Mouse (Mus musculus): Measurements from ENCODE around the gene Olfr680-ps1. TPM values are rescaled to one million over a fixed set of nuclear protein-coding genes. Genes with fewer than 3 reads are reported as not detected.

Gene Olfr680-ps1
- total RNA-seq (2023) = not detected

DNA sequence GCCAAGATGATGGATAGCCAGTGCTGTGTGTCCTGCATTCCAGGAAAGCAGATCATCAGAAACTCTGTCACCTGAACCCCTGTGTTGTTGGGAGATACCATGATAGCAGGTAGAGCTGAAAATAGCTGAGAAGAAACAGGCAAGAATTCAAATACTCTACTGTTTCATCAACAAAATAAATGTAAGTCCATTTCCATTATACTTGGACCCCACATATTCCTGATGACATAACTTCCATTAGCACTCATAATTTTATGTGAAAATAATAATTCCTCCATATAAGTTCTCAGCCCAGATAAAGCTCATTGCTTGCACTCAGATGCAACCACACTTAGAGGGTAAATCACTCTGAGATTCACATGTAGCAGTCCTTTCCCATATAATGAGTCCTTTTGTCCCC lies at the start of gene Olfr680-ps1:
TSS of gene Olfr680-ps1 (minus strand) at position 101 of the 400 bp plus-strand sequence.

DNA sequence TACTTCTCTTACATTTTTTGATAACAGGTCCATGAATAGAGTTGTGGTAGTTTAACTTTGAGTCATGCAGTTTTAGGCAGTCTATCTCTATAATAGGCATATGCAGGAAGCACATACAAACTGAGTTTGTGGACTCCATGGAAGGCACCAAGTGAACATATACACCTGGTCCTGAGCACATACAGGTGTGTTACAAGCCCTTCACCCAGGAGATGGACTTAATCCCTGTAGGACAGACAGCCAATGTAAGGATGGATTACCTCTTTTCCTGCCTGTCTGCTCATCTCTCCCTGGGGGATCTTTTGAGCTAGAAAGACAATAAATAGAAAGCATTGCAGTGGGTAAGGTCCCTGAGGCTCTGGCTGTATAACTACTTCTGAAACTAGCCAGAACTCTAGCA lies 23.9 kb upstream of the Olfr680-ps1 start, which contains the start of gene Olfr681:
TSS of gene Olfr681 (plus strand) at position 301 of the 400 bp plus-strand sequence.

DNA sequence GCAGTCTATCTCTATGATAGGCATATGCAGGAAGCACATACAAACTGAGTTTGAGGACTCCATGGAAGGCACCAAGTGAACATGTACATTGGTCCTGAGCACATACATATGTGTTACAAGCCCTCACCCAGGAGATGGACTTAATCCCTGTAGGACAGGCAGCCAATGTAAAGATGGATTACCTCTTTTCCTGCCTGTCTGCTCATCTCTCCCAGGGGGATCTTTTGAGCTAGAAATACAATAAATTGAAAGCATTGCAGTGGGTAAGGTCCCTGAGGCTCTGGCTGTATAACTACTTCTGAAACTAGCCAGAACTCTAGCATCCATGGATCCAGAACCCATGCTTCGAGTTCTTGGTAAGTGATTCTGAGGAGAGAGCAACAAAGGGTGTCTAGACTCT lies 11.7 kb downstream of the Olfr680-ps1 start, which contains the start of gene Olfr679:
TSS of gene Olfr679 (plus strand) at position 301 of the 400 bp plus-strand sequence.

DNA sequence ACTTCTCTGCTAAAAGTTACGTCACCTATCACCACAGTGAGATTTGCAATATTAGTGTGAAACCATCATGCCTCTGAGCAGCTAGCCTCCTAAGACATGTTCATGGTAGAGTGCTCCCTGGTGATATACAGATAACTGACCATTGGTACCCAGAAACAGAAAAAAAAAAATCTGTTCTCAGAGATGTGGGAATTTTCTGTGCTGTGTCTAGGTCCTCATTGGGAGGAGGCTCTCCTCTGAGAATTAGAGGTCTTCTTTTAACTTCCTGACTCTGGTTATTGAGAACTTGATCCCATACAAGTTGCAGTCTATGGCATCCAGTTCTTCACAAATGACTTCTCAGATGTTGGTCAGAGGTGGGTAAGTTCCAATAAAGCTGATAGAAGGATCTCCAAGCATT lies 28.4 kb downstream of the Olfr680-ps1 start, which contains the start of gene Olfr678:
TSS of gene Olfr678 (plus strand) at position 301 of the 400 bp plus-strand sequence.

Other genes with a start within 250 kb of the Olfr680-ps1 start
- gene Usp17la, start 235.8 kb downstream of the Olfr680-ps1 start, total RNA-seq (2023) = not detected
- not detected for gene Olfr665, start 214.8 kb downstream of the Olfr680-ps1 start, total RNA-seq (2023)
- gene Olfr666, start 196.9 kb downstream of the Olfr680-ps1 start, total RNA-seq (2023) = not detected
- gene Olfr667, start 171.3 kb downstream of the Olfr680-ps1 start, total RNA-seq (2023) = not detected
- gene Olfr668, start 164.8 kb downstream of the Olfr680-ps1 start, total RNA-seq (2023) = not detected
- gene Olfr669, start 158.6 kb downstream of the Olfr680-ps1 start, total RNA-seq (2023) = not detected
- gene Olfr670, start 130.2 kb downstream of the Olfr680-ps1 start, total RNA-seq (2023) = not detected
- gene Olfr671, start 113.7 kb downstream of the Olfr680-ps1 start, total RNA-seq (2023) = not detected
- not detected for gene Olfr672, start 90.8 kb downstream of the Olfr680-ps1 start, total RNA-seq (2023)
- not detected for gene Olfr675, start 64.4 kb downstream of the Olfr680-ps1 start, total RNA-seq (2023)
- not detected for gene Olfr676, start 60.1 kb downstream of the Olfr680-ps1 start, total RNA-seq (2023)
- gene Olfr677, start 41.4 kb downstream of the Olfr680-ps1 start, total RNA-seq (2023) = not detected
- not detected for gene Olfr678, start 28.3 kb downstream of the Olfr680-ps1 start, total RNA-seq (2023)
- gene Olfr679, start 11.6 kb downstream of the Olfr680-ps1 start, total RNA-seq (2023) = not detected
- not detected for gene Olfr681, start 24.0 kb upstream of the Olfr680-ps1 start, total RNA-seq (2023)
- not detected for gene Olfr683, start 54.2 kb upstream of the Olfr680-ps1 start, total RNA-seq (2023)
- gene Olfr684, start 70.8 kb upstream of the Olfr680-ps1 start, total RNA-seq (2023) = not detected
- not detected for gene Olfr685, start 93.2 kb upstream of the Olfr680-ps1 start, total RNA-seq (2023)
- gene Olfr686, start 114.7 kb upstream of the Olfr680-ps1 start, total RNA-seq (2023) = not detected
- not detected for gene Olfr688, start 195.3 kb upstream of the Olfr680-ps1 start, total RNA-seq (2023)
- not detected for gene Olfr689, start 218.3 kb upstream of the Olfr680-ps1 start, total RNA-seq (2023)
- gene Olfr690, start 241.3 kb upstream of the Olfr680-ps1 start, total RNA-seq (2023) = not detected
- gene Olfr691, start 249.5 kb upstream of the Olfr680-ps1 start, total RNA-seq (2023) = not detected